Mouse (Mus musculus): ENCODE measurements around the gene Bag1. TPM values are rescaled to one million over a fixed set of nuclear protein-coding genes. Genes with fewer than 3 reads are reported as not detected.

Bag1 gene
- total and polyA plus RNA-seq, 3 experiments, result 194 to 235 TPM; not detected in 1

GRCm38 (mm10) chr4:40969161-40969560, 21.1 kb upstream of the Bag1 start:
- Histone ChIP-seq H3K27ac (ENCODE audit: control insufficient read depth, low read depth, low read length) (no peak overlapping the region), H3K79me2 (ENCODE audit: control insufficient read depth, insufficient read depth, low read length, poor library complexity) (peaks cover 34% of the 10 kb centered on the region), H3K4me1 (ENCODE audit: control insufficient read depth in 1 of 2, insufficient read depth in 2 of 2, low read length in 2 of 2) (peaks cover 0 to 24% of the 10 kb centered on the region in 2 experiments; a peak in 2 of 4 replicates), H3K27me3 (ENCODE audit: control insufficient read depth in 1 of 2, insufficient read depth in 2 of 2, low read length in 2 of 2) (no peaks in the 10 kb centered on the region), H3K4me3 (ENCODE audit: control insufficient read depth in 1 of 2, insufficient read depth in 1 of 2, low read depth in 2 of 2, low read length in 2 of 2) (no peak overlapping the region), H3K36me3 (ENCODE audit: control insufficient read depth in 1 of 2, insufficient read depth in 2 of 2, low read length in 2 of 2) (peaks cover 9 to 23% of the 10 kb centered on the region in 2 experiments), H3K9me3 (replicated peaks; ENCODE audit: insufficient read depth, low read length) (no peaks in the 10 kb centered on the region), H3K9ac (ENCODE audit: control insufficient read depth, low read depth, low read length, poor library complexity, severe bottlenecking) (no peak overlapping the region)
- TF ChIP-seq TCF12 (IDR thresholded peaks at IDR 0.05; ENCODE audit: low read depth, low read length) (no peak), E2F4 (IDR thresholded peaks at IDR 0.05; ENCODE audit: borderline replicate concordance, low read depth, low read length) (no peak), NELFE (IDR thresholded peaks at IDR 0.05; ENCODE audit: low read depth, low read length) (no peak), USF1 (IDR thresholded peaks at IDR 0.05; ENCODE audit: low read depth, low read length) (no peak), HCFC1 (IDR thresholded peaks at IDR 0.05; ENCODE audit: low read depth, low read length) (no peak)
- DNase-seq (ENCODE audit: low read depth, low spot score), result no peak

DNA sequence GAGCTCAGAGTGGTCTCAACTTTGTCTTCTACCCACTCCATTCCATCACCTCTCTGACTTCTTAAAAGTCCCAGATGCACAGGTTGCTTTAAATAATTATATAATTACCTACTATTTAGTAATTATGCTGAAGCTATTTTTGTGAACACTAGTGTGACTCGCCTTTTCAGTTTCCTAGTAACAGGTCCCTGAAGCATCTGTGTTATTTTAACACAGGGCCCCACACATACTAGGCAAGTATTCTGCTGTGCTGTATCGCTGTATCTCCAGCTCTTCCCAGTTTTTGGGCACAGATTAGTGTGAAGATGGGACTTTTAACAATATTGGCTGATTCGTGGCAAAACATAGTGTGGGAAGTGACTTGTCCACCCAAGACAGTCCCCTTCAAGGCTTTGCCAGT, 15.4 kb upstream of the Bag1 start:
- no peak overlapping the region for H3K4me3 ChIP-seq (ENCODE audit: control insufficient read depth in 1 of 2, insufficient read depth in 1 of 2, low read depth in 2 of 2, low read length in 2 of 2)
- no peak overlapping the region for H3K9ac ChIP-seq (ENCODE audit: control insufficient read depth, low read depth, low read length, poor library complexity, severe bottlenecking)
- no peaks in the 10 kb centered on the region for H3K9me3 ChIP-seq (replicated peaks; ENCODE audit: insufficient read depth, low read length)
- no peaks in the 10 kb centered on the region for H3K4me1 ChIP-seq (ENCODE audit: control insufficient read depth in 1 of 2, insufficient read depth in 2 of 2, low read length in 2 of 2)
- DNase-seq (ENCODE audit: low read depth, low spot score), result no peak
- H3K27me3 ChIP-seq (ENCODE audit: control insufficient read depth in 1 of 2, insufficient read depth in 2 of 2, low read length in 2 of 2), result no peaks in the 10 kb centered on the region
- H3K36me3 ChIP-seq (ENCODE audit: control insufficient read depth in 1 of 2, insufficient read depth in 2 of 2, low read length in 2 of 2), result peaks cover 0 to 8% of the 10 kb centered on the region in 2 experiments; a peak in 3 of 4 replicates
- TF ChIP-seq SMC3 (IDR thresholded peaks at IDR 0.05; ENCODE audit: low read depth, low read length), result no peak
- TF ChIP-seq SIN3A (IDR thresholded peaks at IDR 0.05; ENCODE audit: low read length), result no peak
- no peak for TF ChIP-seq JUND (IDR thresholded peaks at IDR 0.05; ENCODE audit: low read depth, low read length)
- TF ChIP-seq MXI1 (IDR thresholded peaks at IDR 0.05; ENCODE audit: low read depth, low read length), result no peak
- TF ChIP-seq MYB (IDR thresholded peaks at IDR 0.05; ENCODE audit: low read depth, low read length), result no peak
- no peak for TF ChIP-seq CHD2 (IDR thresholded peaks at IDR 0.05; ENCODE audit: low read length)
- TF ChIP-seq BHLHE40 (IDR thresholded peaks at IDR 0.05; ENCODE audit: borderline replicate concordance, low read depth, low read length), result no peak
- TF ChIP-seq TAL1 (IDR thresholded peaks at IDR 0.05; ENCODE audit: low read length), result no peak
- no peak for TF ChIP-seq KAT2A (conservative IDR thresholded peaks at IDR 0.05; ENCODE audit: low read depth, low read length)
- no peak for TF ChIP-seq NELFE (IDR thresholded peaks at IDR 0.05; ENCODE audit: low read depth, low read length)
- TF ChIP-seq ZKSCAN1 (IDR thresholded peaks at IDR 0.05; ENCODE audit: low read depth, low read length), result no peak
- TF ChIP-seq E2F4 (IDR thresholded peaks at IDR 0.05; ENCODE audit: borderline replicate concordance, low read depth, low read length), result no peak
- no peak for TF ChIP-seq POLR2AphosphoS5 (IDR thresholded peaks at IDR 0.05; ENCODE audit: borderline replicate concordance, low read depth, low read length)
- TF ChIP-seq GATA1 (IDR thresholded peaks at IDR 0.05; ENCODE audit: low read depth, low read length), result no peak
- H3K27ac ChIP-seq (ENCODE audit: control insufficient read depth, low read depth, low read length), result no peak overlapping the region
- H3K79me2 ChIP-seq (ENCODE audit: control insufficient read depth, insufficient read depth, low read length, poor library complexity), result no peaks in the 10 kb centered on the region

Data from MEL (cell line).